Mouse (Mus musculus) heart, postnatal 14 days (tissue): ENCODE data around the gene Nnmt. TPM values are rescaled to one million over a fixed set of nuclear protein-coding genes. Genes with fewer than 3 reads are reported as not detected.

Experiments used
- DNase-seq, 2 experiments: peaks; one replicate each; pipeline ENCODE4 v3.0.0; 2021 to 2022
- intact Hi-C: fragments of 180-260 bp; cut with DNase I; formaldehyde crosslinking; loops from one replicate; pipeline ENCODE4 v1.15.1; 2025
- total RNA-seq, 2 experiments: library from RNA; stranded (reverse); gene quantifications; 2 replicates each; pipeline ENCODE4 v1.2.3; 2021

Gene Nnmt
- total RNA-seq, 2 experiments from 2014 or later: 9.0 to 10.9 TPM

DNA sequence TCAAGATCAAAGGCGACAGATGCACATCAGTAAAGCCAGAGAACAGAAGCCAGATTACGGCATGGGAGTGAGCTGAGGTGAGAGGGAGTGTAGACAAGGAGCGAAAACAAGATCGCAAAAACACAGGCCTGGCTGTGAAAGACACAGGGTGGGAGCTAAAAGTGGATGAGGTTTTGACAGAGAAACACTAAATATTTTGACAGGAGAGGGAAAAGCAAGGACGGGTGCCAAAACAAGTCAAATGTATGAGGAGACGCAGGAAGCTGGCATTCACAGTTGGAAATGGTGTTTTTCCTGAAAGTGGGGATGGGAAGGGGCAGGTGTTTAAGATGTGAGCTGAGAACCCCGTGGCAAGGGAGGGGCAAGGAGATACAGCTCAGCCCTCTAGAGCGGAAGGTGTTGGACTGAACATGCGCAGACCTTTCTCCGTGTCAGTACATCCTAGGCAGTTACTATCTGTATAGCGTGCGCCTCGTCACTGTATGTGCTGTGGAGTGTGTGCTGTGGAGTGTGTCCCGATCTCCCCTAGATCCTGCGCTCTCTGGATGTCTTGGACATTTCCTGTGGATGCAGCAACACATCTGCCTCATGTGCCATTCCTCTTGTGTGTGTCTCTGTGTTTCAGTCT, 33.3 kb upstream of the Nnmt start:
- DNase-seq: no peak
- intact Hi-C loops: no loop called here

DNA sequence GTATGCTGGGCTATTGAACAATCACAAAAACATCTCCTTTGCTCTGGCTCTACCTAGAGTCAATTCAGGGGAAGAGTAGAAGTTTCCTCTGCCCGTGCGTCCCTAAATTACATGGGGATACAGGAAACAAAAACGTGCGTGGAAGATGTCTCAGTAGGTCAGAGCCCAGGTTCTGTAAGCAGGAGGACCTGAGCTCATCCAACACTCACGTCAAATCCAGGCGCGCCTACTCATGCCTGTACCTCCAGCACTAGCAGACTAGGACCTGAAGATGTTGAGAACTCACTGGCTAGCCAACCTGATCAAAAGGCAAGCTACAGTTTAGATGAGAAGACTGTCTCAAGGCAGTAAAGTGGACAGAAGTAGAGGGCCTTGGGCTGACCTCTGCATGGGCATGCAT, 32.2 kb upstream of the Nnmt start:
- intact Hi-C loops: no loop called here
- no peak for DNase-seq

DNA sequence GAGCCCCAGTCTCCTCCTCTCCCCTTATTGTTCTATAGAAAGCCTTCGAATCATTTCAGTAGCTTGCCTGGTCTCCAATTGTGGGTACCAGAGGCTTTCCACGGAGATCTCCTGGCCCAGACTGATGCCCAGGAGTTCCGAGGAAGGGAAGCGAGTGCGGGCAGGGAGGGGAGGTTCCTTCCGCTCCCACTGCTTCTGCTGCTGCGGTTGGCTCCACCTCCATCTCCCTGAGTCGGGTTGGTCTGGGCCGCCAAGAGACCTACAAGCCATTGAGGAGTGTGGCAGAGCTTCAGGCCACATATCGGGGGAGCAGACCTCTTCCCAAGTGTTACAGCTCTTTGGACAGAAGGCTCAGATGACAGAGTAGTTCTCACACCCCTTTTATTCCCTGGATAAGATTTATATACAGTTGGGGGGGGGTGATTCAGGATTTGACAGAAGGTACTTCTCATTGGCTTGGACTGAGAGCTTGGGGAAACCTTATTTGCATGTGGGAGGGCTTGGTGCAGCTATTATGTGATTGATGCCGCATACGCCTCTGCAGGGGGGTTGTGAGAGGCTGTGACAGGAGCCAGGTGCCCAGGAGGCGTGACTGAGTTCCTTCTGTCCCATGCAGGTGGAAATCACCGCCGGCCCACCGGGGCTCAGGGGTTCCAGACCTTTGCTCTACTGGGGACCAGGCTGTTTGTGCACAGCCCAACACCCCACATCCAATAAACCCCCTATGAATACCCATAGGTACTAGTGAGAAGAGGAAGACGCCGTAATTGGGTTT, 30.8 kb upstream of the Nnmt start:
- DNase-seq: no peak
- intact Hi-C loops: no loop called here

DNA sequence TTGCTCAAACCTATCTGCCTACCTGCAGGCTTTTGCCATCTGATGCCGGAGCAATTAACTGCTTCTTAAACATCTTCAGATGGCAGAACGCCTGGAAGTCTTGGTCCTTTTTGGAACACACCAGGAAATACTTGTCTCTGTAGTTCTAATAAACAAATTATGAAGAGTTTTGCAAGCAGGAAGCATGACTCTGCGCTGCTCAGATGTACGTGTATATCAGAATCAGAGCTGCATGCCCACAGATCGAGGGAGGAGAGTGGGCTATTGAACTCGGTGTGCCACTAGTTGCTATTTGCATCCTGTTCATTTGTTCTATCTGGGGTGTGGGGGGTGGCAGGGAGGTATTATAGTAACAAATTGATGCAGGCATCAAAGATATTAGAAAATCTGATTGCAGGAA, 28.2 kb upstream of the Nnmt start:
- DNase-seq: no peak
- intact Hi-C loops: no loop called here

DNA sequence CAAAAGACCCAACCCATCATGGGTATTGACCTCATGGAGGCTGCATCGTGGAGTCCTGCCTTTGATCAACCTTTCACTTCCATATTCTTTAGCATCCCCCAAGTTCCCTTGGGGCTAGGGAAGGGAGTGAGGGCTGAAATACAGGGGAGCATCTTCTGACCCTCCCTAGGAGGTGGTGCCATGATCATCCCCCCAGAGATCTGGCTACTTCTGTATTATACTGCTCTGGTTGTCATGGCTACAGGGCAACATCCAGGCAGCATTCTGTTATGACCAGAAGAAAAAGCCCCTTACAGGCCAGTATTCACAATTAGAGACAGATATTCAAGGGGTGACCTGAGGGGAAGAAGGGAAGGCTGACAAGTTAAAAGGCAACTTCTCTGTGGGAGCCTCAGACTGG, 14.3 kb upstream of the Nnmt start:
- no peak for DNase-seq

DNA sequence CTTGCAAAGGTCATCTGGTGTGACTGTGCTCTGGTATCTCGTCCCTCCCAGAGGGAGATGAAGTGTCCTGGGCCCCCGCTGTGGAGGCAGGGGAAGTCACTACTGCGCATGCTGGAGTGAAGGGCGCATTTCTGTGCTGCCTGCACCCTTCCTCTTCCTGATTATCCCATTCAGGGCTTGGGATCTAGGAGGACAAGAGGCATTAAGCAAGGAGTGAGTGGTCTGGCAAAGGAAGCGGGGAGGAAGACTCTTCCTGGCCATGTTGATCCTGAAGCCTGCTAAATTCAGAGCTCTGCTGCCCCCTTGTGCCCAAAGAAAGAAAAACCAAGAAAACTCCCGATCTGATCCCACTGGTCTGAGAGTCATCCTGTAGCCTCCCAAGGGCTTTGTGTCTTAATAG, 13.6 kb upstream of the Nnmt start:
- intact Hi-C loops: loop anchor here (2.0 to 5.0 kb wide), 3 partner anchors 32 to 352 kb away; no protein-coding TSS in a partner anchor

More for the DNA sequence above, 14.3 kb upstream of the Nnmt start:
- intact Hi-C loops: loop anchor here (2.0 to 5.0 kb wide), 3 partner anchors 32 to 352 kb away; no protein-coding TSS in a partner anchor

DNA sequence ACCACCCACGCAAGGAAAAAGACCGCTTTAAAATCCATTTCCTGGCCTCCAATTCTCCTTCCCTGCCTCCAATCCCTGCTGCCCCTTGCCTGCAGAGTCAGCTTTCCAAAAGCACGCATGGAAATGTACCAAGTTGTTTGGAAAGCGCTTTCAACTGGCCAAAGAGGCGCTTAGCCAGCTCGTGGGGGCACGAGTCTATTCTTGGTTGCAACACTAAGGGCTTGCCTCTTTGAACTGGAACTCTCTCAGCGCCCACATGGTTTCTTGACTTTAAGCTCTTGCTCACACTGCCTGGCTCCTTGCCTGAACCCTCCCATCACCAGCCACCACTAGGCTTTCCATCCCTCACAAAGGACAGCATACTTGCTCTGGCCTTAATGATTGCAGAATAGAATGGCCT, 13.2 kb upstream of the Nnmt start:
- intact Hi-C loops: loop anchor here (2.0 to 5.0 kb wide), 3 partner anchors 31 to 351 kb away; no protein-coding TSS in a partner anchor
- peak; percentile 74 to 82 for DNase-seq

More for the DNA sequence above, 13.6 kb upstream of the Nnmt start:
- peak; percentile 79 to 86 for DNase-seq

DNA sequence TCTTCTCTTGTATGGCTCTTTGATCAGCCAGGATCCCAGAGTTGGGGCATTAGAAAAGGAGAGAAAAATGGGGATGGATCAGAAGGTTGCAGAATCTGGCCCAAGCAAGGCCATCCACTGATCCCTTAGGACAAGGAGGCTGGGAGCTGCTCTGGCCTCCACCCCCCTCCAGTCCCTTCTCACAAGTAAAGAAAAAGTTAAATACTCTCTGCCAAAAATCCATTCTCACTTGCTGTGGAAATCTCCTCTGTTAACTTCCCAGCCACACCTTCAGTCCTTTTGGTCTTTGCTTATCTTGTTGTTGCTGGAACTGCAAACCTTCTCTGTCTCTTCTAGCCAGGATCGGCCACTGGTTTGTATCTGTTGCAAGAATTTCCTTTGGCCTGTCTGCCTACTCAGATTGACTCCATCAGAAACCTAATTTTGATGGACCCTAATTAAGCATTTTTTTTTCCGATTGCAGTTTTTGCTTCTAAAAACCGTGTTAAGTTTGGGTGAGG, 12.6 kb upstream of the Nnmt start:
- intact Hi-C loops: loop anchor here (2.0 to 5.0 kb wide), 3 partner anchors 31 to 351 kb away; no protein-coding TSS in a partner anchor

DNA sequence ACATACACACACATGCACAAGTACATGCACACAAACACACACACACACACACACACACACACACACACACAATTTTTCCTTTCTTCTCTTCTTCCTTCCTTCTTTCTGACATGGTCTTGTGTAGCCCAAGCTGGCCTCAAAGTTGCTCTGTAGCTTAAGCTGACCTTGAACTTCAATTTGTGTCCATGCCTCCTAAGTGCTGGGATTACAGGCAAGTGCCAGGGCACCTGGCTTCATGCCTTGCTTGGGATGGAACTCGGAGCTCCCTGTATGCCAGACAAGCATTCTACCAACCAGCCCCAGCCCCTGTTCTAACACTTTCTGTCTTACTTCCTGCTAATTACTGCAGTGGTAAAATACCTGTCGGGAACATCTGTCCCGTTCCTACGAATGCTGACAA, 8.3 kb upstream of the Nnmt start:
- intact Hi-C loops: no loop called here
- DNase-seq: no peak

More for the DNA sequence above, 12.6 kb upstream of the Nnmt start:
- DNase-seq: no peak

DNA sequence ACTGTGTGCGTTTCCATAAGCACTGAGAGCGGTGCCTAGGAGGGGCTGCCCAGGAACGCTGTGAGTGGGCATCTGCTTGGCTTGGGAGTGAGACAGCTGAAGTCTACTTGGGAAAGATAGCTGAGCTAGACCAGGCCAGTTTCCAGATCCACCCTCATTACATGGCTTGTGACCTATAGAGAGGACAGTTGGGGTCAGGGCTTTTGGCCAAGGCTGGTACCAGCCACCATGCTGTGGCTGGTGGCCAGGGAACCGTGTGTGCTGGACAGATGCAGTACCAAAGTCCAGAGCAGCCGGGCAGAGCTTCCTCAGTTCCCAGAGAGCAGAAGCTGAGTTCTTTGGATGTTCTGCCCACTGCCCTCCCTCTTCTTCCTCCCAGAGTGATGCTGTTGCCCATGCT, 7.6 kb upstream of the Nnmt start:
- intact Hi-C loops: no loop called here

DNA sequence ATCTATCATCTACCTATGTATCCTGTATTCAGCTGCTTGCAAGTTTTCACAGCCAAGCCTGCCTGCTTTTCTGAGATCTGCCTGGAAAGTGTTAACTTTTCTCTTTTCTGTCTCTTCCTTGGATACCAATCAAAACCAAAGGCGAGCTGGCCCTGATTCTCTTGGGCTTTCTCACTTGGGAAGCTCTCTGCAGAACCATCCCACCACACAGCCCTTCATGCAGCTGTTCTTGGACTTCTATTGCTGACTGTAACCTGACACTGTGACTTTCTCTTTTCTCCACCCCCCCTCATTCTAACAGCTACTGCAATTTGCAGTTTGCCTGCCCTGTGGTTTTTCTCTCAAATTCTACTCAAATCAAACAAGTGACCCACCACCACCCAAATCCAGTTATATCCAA, 6.1 kb upstream of the Nnmt start:
- intact Hi-C loops: no loop called here
- no peak for DNase-seq

More for the DNA sequence above, 7.6 kb upstream of the Nnmt start:
- peak in 1 of 2 experiments; percentile 21 for DNase-seq

DNA sequence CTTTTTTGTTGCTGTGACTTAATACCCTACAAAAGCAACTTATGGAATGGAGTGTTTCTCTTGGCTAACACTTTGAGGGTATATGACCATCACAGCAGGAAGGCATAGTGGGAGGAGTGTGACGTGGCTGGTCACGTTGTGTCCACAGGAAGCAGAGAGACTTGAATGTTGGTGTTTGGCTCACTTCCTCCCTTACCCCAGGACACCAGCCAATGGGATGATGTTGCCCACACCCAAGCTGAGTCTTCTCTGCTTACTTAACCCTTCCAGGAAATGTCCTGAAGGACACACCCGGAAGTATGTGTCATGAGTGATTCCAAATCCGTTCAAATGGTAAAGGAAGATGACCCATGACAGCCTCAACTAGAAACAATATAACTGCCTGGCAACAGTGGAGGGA, 4.8 kb upstream of the Nnmt start:
- no peak for DNase-seq
- intact Hi-C loops: no loop called here

DNA sequence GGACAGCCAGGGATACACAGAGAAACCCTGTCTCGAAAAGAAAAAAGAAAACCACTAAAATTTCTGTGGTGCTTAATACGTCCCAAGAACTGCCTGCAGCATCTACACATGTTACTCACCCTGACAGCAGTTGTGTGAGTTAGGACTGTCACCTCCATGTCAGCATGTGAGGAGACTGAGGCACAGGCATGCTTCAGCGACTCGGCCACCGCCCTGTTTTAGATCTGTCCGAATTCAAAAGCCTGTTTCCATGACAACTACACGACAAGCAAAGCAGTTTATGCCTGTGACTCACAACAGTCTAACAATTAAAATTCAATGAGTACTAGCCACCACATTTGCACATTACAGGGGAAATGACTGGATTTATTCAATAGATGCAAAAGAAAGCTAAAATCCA, 2.5 kb upstream of the Nnmt start:
- intact Hi-C loops: no loop called here
- no peak for DNase-seq

DNA sequence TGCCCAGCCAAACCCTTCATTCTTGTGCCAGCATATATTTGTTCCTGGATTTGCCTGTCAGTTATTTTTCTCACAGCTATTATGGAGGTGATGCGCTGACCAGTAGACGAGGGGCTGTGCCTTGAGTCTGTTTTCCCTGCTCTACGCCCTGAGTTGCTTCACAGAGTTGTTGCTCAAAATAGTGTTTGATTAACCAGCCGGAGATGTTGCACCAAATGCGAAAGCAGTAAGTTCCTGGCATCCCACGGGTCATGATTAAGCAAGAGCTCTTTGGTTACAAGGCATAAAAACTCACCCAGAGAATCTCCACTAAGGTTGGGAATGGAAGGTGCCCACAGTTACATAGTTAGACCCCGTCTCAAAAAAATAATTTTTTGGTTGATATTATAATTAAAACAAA, 1.2 kb upstream of the Nnmt start:
- no peak for DNase-seq
- intact Hi-C loops: no loop called here

DNA sequence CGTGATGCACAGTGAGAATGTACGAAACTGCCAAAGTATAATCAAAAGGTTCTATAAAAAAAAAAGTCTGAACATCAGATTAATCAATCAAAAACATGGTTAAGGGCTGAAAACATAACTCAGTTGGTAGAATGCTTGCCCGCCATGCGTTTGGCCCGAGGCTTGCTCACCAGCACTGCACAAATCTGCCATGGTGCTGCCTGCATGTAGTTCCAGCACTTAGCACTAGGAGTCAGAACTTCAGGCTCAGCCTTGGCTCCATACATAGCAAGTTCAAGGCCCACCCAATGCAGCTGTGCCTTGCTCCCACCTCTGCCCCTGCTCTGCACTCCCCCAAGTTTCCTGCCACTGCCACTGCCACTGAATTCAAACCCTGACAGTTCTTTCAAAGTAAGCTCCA, 744 bp upstream of the Nnmt start:
- intact Hi-C loops: no loop called here

DNA sequence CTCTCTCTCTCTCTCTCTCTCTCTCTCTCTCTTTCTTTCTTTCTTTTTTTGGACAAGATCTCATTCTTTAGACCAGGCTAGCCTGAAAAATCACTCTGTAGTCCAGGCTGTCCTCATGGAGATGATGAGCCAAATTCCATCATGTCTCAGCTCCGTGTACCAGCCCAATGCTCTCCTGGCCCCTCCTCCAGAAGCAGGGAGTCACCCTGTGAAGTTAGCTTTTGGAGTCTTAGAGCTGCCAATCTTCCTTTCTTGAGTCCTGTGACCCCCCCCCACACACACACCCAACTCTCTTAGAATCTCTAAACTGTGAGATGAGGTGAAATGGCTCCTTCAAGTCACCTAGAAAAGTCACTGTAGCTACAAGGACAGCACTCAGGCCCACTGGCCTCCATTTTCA, 727 bp downstream of the Nnmt start:
- intact Hi-C loops: no loop called here
- DNase-seq: no peak

More for the DNA sequence above, 744 bp upstream of the Nnmt start:
- DNase-seq: no peak

DNA sequence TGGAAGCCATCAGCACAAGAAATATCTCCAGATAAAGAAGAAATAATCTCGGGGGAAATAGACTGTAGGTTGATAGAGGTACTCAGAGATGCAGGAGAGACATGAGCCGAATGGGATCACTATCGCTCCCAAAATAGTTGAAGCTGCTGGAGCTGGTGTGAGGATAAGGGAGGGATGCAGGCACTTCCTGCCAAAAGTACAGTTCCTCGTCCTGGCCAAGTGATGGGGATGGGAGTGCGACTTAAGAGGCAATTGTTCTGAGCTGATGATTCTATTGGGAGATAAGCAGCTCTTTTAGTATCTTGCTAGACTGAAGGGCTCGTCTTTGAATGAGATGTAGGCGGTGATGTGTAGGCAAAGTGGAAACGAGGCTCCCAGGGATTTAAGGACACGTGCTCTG, 4.1 kb downstream of the Nnmt start:
- DNase-seq: no peak
- intact Hi-C loops: no loop called here

DNA sequence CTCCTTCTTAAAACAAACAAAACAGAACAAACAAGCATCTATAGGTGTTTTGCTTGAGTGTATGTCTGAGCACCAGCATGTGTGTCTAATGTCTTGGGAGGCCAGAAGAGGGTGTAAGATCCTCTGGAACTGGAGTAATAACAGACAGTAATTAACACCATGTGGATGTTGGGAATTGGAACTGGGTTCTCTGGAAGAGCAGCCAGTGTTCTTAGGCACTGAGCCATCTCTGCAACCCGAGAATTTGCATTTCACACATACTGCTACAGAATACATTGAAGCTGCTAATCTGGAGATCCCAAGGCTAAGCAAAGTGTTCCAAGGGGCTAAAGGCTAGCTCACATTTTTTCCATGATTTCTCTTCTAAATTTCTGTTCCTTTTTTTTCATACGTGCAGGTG, 4.9 kb downstream of the Nnmt start:
- no peak for DNase-seq
- intact Hi-C loops: no loop called here

DNA sequence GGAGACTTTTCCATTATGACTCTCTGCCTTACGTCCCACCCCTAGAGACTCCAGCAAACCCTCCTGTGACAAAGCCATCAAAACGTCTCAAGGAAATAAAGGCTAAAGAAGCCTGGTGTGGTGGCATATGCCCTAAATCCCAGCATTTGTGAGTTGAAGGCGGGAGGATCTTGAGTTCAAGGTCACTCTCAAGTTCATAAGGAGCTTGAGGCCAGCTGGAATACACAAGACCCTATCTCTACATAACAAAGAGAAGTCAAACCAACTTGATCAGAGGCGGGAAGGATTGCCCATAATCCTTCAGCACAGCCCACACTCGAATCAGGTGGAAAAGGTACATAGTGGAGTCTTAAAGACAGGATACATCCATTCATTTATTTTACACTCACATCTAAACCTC, 7.5 kb downstream of the Nnmt start:
- DNase-seq: no peak
- intact Hi-C loops: no loop called here

DNA sequence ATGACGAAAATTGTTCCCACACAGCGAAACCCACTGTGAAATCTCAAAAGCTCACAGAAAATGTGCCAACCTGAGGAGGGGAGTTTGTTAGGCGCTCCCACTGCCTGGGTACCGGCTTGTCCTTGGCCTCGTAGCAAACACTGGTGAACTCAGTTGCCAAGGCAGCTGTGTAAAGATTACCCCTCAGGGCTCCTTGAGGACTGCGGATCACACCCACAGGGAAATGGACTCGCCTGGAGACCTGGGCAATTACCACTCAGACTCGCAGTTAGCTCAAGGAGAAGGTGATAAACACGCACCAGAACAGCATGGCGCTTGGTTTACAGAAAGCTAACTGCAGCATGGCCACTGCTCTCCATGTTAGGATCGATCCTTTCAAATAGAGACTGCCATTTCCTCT, 8.0 kb downstream of the Nnmt start:
- intact Hi-C loops: no loop called here
- no peak for DNase-seq

DNA sequence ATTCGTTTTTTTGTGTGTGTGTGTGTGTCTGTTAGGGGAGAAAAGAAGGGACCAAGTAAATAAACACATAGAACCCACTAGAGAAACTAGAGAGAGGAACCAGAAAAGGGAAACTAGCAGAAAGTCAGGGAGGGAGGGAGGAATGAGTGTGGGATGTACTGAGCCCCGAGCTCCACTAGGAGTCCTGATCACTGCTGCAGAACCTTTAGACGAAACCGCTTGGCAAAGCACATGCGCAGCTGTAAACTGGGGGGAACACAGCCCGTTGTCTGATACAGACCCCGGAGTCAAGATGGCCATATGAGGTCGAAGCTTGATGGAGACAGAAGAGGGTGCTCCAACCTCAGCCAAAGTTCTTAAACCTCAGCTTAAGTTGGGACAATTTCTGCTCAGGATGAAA, 11.0 kb downstream of the Nnmt start:
- intact Hi-C loops: no loop called here
- DNase-seq: no peak

DNA sequence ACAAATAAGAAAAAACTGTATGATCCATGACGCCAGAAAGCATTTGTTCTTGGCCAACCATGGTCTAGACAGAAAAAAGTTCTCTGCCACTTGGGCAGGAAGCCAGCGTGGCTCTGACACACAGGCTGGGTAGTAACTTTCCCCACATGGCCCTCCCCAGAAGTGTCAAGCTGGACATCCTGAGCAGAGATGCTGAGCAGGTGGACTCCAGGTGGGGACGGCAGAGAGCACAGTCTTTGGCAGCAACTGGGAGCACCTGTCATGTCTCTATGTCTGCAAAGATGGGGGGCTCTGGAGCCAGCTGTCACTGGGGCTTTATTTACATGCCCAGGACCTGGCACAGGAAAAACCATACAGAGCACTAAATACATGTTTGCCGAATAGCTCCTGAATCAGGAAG, 14.3 kb downstream of the Nnmt start:
- intact Hi-C loops: no loop called here
- no peak for DNase-seq
